Mouse (Mus musculus): ENCODE results near the gene Dgkd. TPM values are rescaled to one million over a fixed set of nuclear protein-coding genes. Genes with fewer than 3 reads are reported as not detected.

Dgkd gene
- polyA plus RNA-seq, 1 experiment from 2014 or later = 47.6 TPM

GRCm38 (mm10) chr1:87856823-87857222 is 3.7 kb downstream of the Dgkd start:
- in situ Hi-C loops (cut with MboI; ENCODE audit: low pct_unique_long_range_greater_than_20kb) = no loop called here
- no peak for ATAC-seq
- no peak for DNase-seq (ENCODE audit: low read depth, low spot score)
- POLR2A ChIA-PET = interaction anchor here (0.6 kb wide), 1 partner anchor 29 kb away, joined by 3 read pairs; no protein-coding TSS in a partner anchor
- CTCF ChIA-PET = interaction anchor here (1.0 kb wide), 1 partner anchor 46 kb away, joined by 3 read pairs; no protein-coding TSS in a partner anchor
- TF ChIP-seq CTCF (IDR thresholded peaks at IDR 0.05) = no peak
- no peaks in the 10 kb centered on the region for H3K27me3 ChIP-seq

- DNase-seq (ENCODE audit: low read depth, low spot score) (no peak), ATAC-seq (no peak)
- H3K27me3 ChIP-seq = no peaks in the 10 kb centered on the region
- in situ Hi-C loops (cut with MboI; ENCODE audit: low pct_unique_long_range_greater_than_20kb) = no loop called here
- ChIA-PET POLR2A (no interaction called here), CTCF (interaction anchor here (1.5 kb wide), 1 partner anchor 49 kb away, joined by 3 read pairs; no protein-coding TSS in a partner anchor)
- TF ChIP-seq CTCF (IDR thresholded peaks at IDR 0.05) = no peak
Observed at GRCm38 (mm10) chr1:87858031-87858430, 4.9 kb downstream of the Dgkd start.

GRCm38 (mm10) chr1:87858529-87858928 is 5.4 kb downstream of the Dgkd start:
- TF ChIP-seq CTCF (IDR thresholded peaks at IDR 0.05) = no peak
- H3K27me3 ChIP-seq = no peaks in the 10 kb centered on the region
- in situ Hi-C loops (cut with MboI; ENCODE audit: low pct_unique_long_range_greater_than_20kb) = no loop called here
- ATAC-seq (no peak), DNase-seq (ENCODE audit: low read depth, low spot score) (no peak)
- ChIA-PET POLR2A (no interaction called here), CTCF (interaction anchor here (1.5 kb wide), 1 partner anchor 49 kb away, joined by 3 read pairs; no protein-coding TSS in a partner anchor)

GRCm38 (mm10) chr1:87863602-87864001 is 10.5 kb downstream of the Dgkd start:
- in situ Hi-C loops (cut with MboI; ENCODE audit: low pct_unique_long_range_greater_than_20kb) = no loop called here
- H3K27me3 ChIP-seq = no peaks in the 10 kb centered on the region
- CTCF ChIA-PET = interaction anchor here (1.2 kb wide), 1 partner anchor 14 kb away, joined by 3 read pairs; no protein-coding TSS in a partner anchor
- TF ChIP-seq CTCF (IDR thresholded peaks at IDR 0.05) = no peak
- POLR2A ChIA-PET = no interaction called here
- ATAC-seq = no peak
- no peak for DNase-seq (ENCODE audit: low read depth, low spot score)

GRCm38 (mm10) chr1:87864889-87865288 is 11.8 kb downstream of the Dgkd start:
- in situ Hi-C loops (cut with MboI; ENCODE audit: low pct_unique_long_range_greater_than_20kb) = no loop called here
- ChIA-PET CTCF (no interaction called here), POLR2A (interaction anchor here (0.8 kb wide), 1 partner anchor 9 kb away, joined by 3 read pairs; no protein-coding TSS in a partner anchor)
- H3K27me3 ChIP-seq = no peaks in the 10 kb centered on the region
- no peak for DNase-seq (ENCODE audit: low read depth, low spot score)
- no peak for ATAC-seq
- TF ChIP-seq CTCF (IDR thresholded peaks at IDR 0.05) = no peak

GRCm38 (mm10) chr1:87866672-87867071 is 13.6 kb downstream of the Dgkd start:
- POLR2A ChIA-PET = no interaction called here
- H3K27me3 ChIP-seq = no peaks in the 10 kb centered on the region
- no peak for TF ChIP-seq CTCF (IDR thresholded peaks at IDR 0.05)
- DNase-seq (ENCODE audit: low read depth, low spot score) = no peak
- ATAC-seq = no peak
- CTCF ChIA-PET = no interaction called here
- in situ Hi-C loops (cut with MboI; ENCODE audit: low pct_unique_long_range_greater_than_20kb) = no loop called here

GRCm38 (mm10) chr1:87871546-87871945 is 18.5 kb downstream of the Dgkd start:
- no peaks in the 10 kb centered on the region for H3K27me3 ChIP-seq
- no peak for ATAC-seq
- DNase-seq (ENCODE audit: low read depth, low spot score) = no peak
- in situ Hi-C loops (cut with MboI; ENCODE audit: low pct_unique_long_range_greater_than_20kb) = no loop called here
- CTCF ChIA-PET = interaction anchor here (1.1 kb wide), 1 partner anchor 13 kb away, joined by 3 read pairs; no protein-coding TSS in a partner anchor
- POLR2A ChIA-PET = no interaction called here
- TF ChIP-seq CTCF (IDR thresholded peaks at IDR 0.05) = no peak

GRCm38 (mm10) chr1:87873081-87873480 is 20.0 kb downstream of the Dgkd start:
- in situ Hi-C loops (cut with MboI; ENCODE audit: low pct_unique_long_range_greater_than_20kb) = no loop called here
- ATAC-seq (no peak), DNase-seq (ENCODE audit: low read depth, low spot score) (no peak)
- ChIA-PET CTCF (no interaction called here), POLR2A (no interaction called here)
- no peak for TF ChIP-seq CTCF (IDR thresholded peaks at IDR 0.05)
- no peaks in the 10 kb centered on the region for H3K27me3 ChIP-seq

- no peak for DNase-seq (ENCODE audit: low read depth, low spot score)
- CTCF ChIA-PET = no interaction called here
- ATAC-seq = no peak
- POLR2A ChIA-PET = no interaction called here
- in situ Hi-C loops (cut with MboI; ENCODE audit: low pct_unique_long_range_greater_than_20kb) = no loop called here
- no peak for TF ChIP-seq CTCF (IDR thresholded peaks at IDR 0.05)
- H3K27me3 ChIP-seq = no peaks in the 10 kb centered on the region
Observed at GRCm38 (mm10) chr1:87876065-87876464, 23.0 kb downstream of the Dgkd start.

- ATAC-seq = no peak
- in situ Hi-C loops (cut with MboI; ENCODE audit: low pct_unique_long_range_greater_than_20kb) = no loop called here
- no peaks in the 10 kb centered on the region for H3K27me3 ChIP-seq
- TF ChIP-seq CTCF (IDR thresholded peaks at IDR 0.05) = no peak
- ChIA-PET POLR2A (no interaction called here), CTCF (no interaction called here)
- DNase-seq (ENCODE audit: low read depth, low spot score) = no peak
Observed at GRCm38 (mm10) chr1:87877552-87878283, 24.6 kb downstream of the Dgkd start.

GRCm38 (mm10) chr1:87879034-87879433 is 25.9 kb downstream of the Dgkd start:
- no peak for ATAC-seq
- TF ChIP-seq CTCF (IDR thresholded peaks at IDR 0.05) = no peak
- no peak for DNase-seq (ENCODE audit: low read depth, low spot score)
- POLR2A ChIA-PET = no interaction called here
- in situ Hi-C loops (cut with MboI; ENCODE audit: low pct_unique_long_range_greater_than_20kb) = no loop called here
- CTCF ChIA-PET = interaction anchor here (2.6 kb wide), 1 partner anchor 11 kb away, joined by 6 read pairs; no protein-coding TSS in a partner anchor
- no peaks in the 10 kb centered on the region for H3K27me3 ChIP-seq
